Mouse (Mus musculus) bone marrow, adult 2 months (tissue): ENCODE data around the gene Pik3cb. TPM values are rescaled to one million over a fixed set of nuclear protein-coding genes. Genes with fewer than 3 reads are reported as not detected.

Experiments
- H3K27ac ChIP-seq: fragments of 200-500 bp; 2 replicates; pipeline ENCODE4 v1.5.1; 2012; ENCODE audit warnings: low read depth, mild to moderate bottlenecking, control low read depth, inconsistent platforms, low read length; ENCODE audit not compliant: control insufficient read depth, poor library complexity, insufficient read depth
- H3K4me1 ChIP-seq: fragments of 200-500 bp; 2 replicates; pipeline ENCODE4 v1.6.1; 2011; ENCODE audit warnings: low read length; ENCODE audit not compliant: control insufficient read depth, insufficient read depth
- H3K4me3 ChIP-seq: fragments of 200-500 bp; replicated peaks from 2 replicates; pipeline ENCODE3; 2011; ENCODE audit warnings: mild to moderate bottlenecking, low read depth, low read length, control low read depth; ENCODE audit not compliant: control insufficient read depth
- CTCF ChIP-seq: fragments of 200-500 bp; IDR thresholded peaks from 2 replicates; pipeline ENCODE4 v1.5.1; 2011; ENCODE audit warnings: low read length, control low read depth; ENCODE audit not compliant: control insufficient read depth, insufficient read depth
- POLR2A ChIP-seq: fragments of 200-500 bp; IDR thresholded peaks from 2 replicates; pipeline ENCODE4 v1.6.1; 2011; ENCODE audit warnings: low read depth, mild to moderate bottlenecking, control low read depth, low read length, borderline replicate concordance; ENCODE audit not compliant: control insufficient read depth
- WGBS: fragments of 180-500 bp; shearing (Covaris S2); methylation state at CpG from one replicate; pipeline ENCODE4 v1.1.7; 2018; 5-methylcytosine and 5-hydroxymethylcytosine counted together
- polyA plus RNA-seq: library from polyadenylated mRNA; stranded (reverse); fragments of >200 nt; gene quantifications from 2 replicates; pipeline ENCODE4 v1.2.4, GENCODE M21; 2011; ENCODE audit warnings: low replicate concordance; ENCODE audit not compliant: missing spikeins, insufficient read depth, insufficient read length

Pik3cb gene
- 7.4 and 10.7 TPM in 2 replicates for polyA plus RNA-seq

GRCm38 (mm10) chr9:99140063-99140882 lies at the start of gene Pik3cb:
Gene Pik3cb, minus strand, starts transcription at chr9:99140621.
- H3K27ac ChIP-seq: peak within 1 kb of the TSS; percentile 93
- H3K4me1 ChIP-seq: peaks cover 3% of the 10 kb centered on the region; the same call in 1 of the 2 replicates
- H3K4me3 ChIP-seq: peak within 1 kb of the TSS; percentile 92
- TF ChIP-seq POLR2A: peak; percentile 93; the same call in 1 of the 2 replicates
- no peak for TF ChIP-seq CTCF
- under 1% methylated on average over 70 of the region's 77 CpGs for WGBS

- no peak for TF ChIP-seq CTCF
- no peak for TF ChIP-seq POLR2A
- peak overlapping the region; percentile 24 for H3K4me3 ChIP-seq
- peak overlapping the region; percentile 77 for H3K27ac ChIP-seq
- H3K4me1 ChIP-seq: peaks cover 2% of the 10 kb centered on the region
- 22% methylated on average over 8 of the region's 8 CpGs for WGBS
These were observed 42.7 kb upstream of the Pik3cb start for GRCm38 (mm10) chr9:99183043-99183670.

GRCm38 (mm10) chr9:99182121-99182520 lies 41.7 kb upstream of the Pik3cb start:
- Histone ChIP-seq H3K4me1 (peaks cover 2% of the 10 kb centered on the region; the same call in 1 of the 2 replicates), H3K4me3 (no peak overlapping the region), H3K27ac (peak overlapping the region; percentile 47; the same call in 1 of the 2 replicates)
- 6% methylated on average over 7 of the region's 7 CpGs for WGBS
- TF ChIP-seq CTCF (no peak), POLR2A (no peak)

GRCm38 (mm10) chr9:99180272-99180671 lies 39.9 kb upstream of the Pik3cb start:
- H3K27ac ChIP-seq: peak overlapping the region; percentile 63; the same call in 1 of the 2 replicates
- TF ChIP-seq CTCF (no peak), POLR2A (no peak)
- peaks cover 2% of the 10 kb centered on the region; the same call in 1 of the 2 replicates for H3K4me1 ChIP-seq
- no peak overlapping the region for H3K4me3 ChIP-seq
- 9% methylated on average over 8 of the region's 8 CpGs for WGBS

GRCm38 (mm10) chr9:99178736-99179135 lies 38.3 kb upstream of the Pik3cb start:
- Histone ChIP-seq H3K27ac (no peak overlapping the region), H3K4me1 (peaks cover 2% of the 10 kb centered on the region; the same call in 1 of the 2 replicates), H3K4me3 (no peak overlapping the region)
- 81% methylated on average over 3 of the region's 3 CpGs for WGBS
- TF ChIP-seq POLR2A: no peak
- TF ChIP-seq CTCF: no peak

GRCm38 (mm10) chr9:99175774-99176173 lies 35.4 kb upstream of the Pik3cb start:
- Histone ChIP-seq H3K4me1 (peaks cover 2% of the 10 kb centered on the region; the same call in 1 of the 2 replicates), H3K27ac (no peak overlapping the region), H3K4me3 (no peak overlapping the region)
- TF ChIP-seq CTCF: no peak
- no peak for TF ChIP-seq POLR2A
- 40% methylated on average over 6 of the region's 6 CpGs for WGBS

- WGBS: 26% methylated on average over 2 of the region's 2 CpGs
These were observed 32.4 kb upstream of the Pik3cb start for GRCm38 (mm10) chr9:99172811-99173210.

GRCm38 (mm10) chr9:99171186-99171585 lies 30.8 kb upstream of the Pik3cb start:
- no peak for TF ChIP-seq POLR2A
- Histone ChIP-seq H3K27ac (no peak overlapping the region), H3K4me1 (peaks cover 1% of the 10 kb centered on the region; the same call in 1 of the 2 replicates), H3K4me3 (no peak overlapping the region)
- WGBS: 76% methylated on average over 10 of the region's 10 CpGs

More at GRCm38 (mm10) chr9:99172811-99173210, 32.4 kb upstream of the Pik3cb start:
- Histone ChIP-seq H3K4me1 (no peaks in the 10 kb centered on the region; the same call in 1 of the 2 replicates), H3K4me3 (no peak overlapping the region), H3K27ac (no peak overlapping the region)
- TF ChIP-seq POLR2A (no peak), CTCF (no peak)

- 44% methylated on average over 4 of the region's 4 CpGs for WGBS
- no peak overlapping the region for H3K4me3 ChIP-seq
- peaks cover 2% of the 10 kb centered on the region; the same call in 1 of the 2 replicates for H3K4me1 ChIP-seq
- H3K27ac ChIP-seq: no peak overlapping the region
- no peak for TF ChIP-seq CTCF
- TF ChIP-seq POLR2A: no peak
These were observed 28.6 kb upstream of the Pik3cb start for GRCm38 (mm10) chr9:99169029-99169428.
